In genomic region chr1:125542008-125542999, GRCm38 (mm10) we compare ENCODE assay signal across 7 mouse cellular contexts. TPM values are rescaled to one million over a fixed set of nuclear protein-coding genes. Genes with fewer than 3 reads are reported as not detected.
A peak's percentile ranks its signal among the peaks of the same experiment; 100 is the strongest.
DNase-seq lines count a peak whose midpoint lies in the region; ATAC-seq lines count a peak whose summit lies in the region.

No protein-coding gene starts in this region.

- H3K27ac ChIP-seq in limb, embryonic 15.5 days: peak overlapping the region; percentile 43

- intact Hi-C loops in left cerebral cortex, postnatal 4 days (cut with DNase I): no loop called here
- intact Hi-C loops in left cerebral cortex, postnatal 14 days (cut with DNase I): no loop called here

- H3K27me3 ChIP-seq in limb, embryonic 15.5 days: no peaks in the 10 kb centered on the region

- ATAC-seq in limb, embryonic 15.5 days (ENCODE audit: insufficient number of reproducible peaks, low FRiP score, low TSS enrichment, low read depth): peak; percentile 62; the same call in 1 of the 2 replicates

- no peaks in the 10 kb centered on the region for H3K9me3 ChIP-seq in limb, embryonic 15.5 days

- H3K36me3 ChIP-seq in limb, embryonic 15.5 days: no peaks in the 10 kb centered on the region

- peak; percentile 67 for DNase-seq in left cerebral cortex, postnatal 4 days
- DNase-seq in left cerebral cortex, postnatal 14 days (ENCODE audit: low spot score in 2 of 2): no peak
- peak; percentile 42 for DNase-seq in adrenal gland, postnatal 25 days
- peak; percentile 73 to 87 for DNase-seq in heart, adult 18-20 months
- DNase-seq in frontal cortex, postnatal 10 days (ENCODE audit: low spot score in 2 of 2): no peak
- DNase-seq in layer of hippocampus, postnatal 36 days: no peak

- 47% methylated on average over 7 of the region's 7 CpGs for WGBS in limb, embryonic 15.5 days

- H3K4me1 ChIP-seq in limb, embryonic 15.5 days: 0 out of 2 replicates have a peak, but pooled peaks cover 7% of the 10 kb centered on the region

- no peak overlapping the region for H3K4me2 ChIP-seq in limb, embryonic 15.5 days

- no peak overlapping the region for H3K4me3 ChIP-seq in limb, embryonic 15.5 days

- no peak overlapping the region for H3K9ac ChIP-seq in limb, embryonic 15.5 days

RNA-seq across cellular contexts. Expression of gene Slc35f5, which starts 18.1 kb away (rescaled TPM):
- 10 to 100 TPM; 32.5 to 39.2 TPM for total RNA-seq in left cerebral cortex, postnatal 4 days (2021)
- 10 to 100 TPM; 29.1 to 33.6 TPM for total RNA-seq in left cerebral cortex, postnatal 14 days (2021)
- total RNA-seq in adrenal gland, postnatal 25 days (2021): 41.3 and 56.2 TPM in 2 replicates
- 100 to 1,000 TPM; 113 to 127 TPM for total RNA-seq in heart, adult 18-20 months (2021)
- polyA plus RNA-seq in limb, embryonic 15.5 days (2015; fragmentation: Nextera tagmentation; extraction: Ambion mirVana): 63.4 and 64.5 TPM in 2 replicates
- total RNA-seq in layer of hippocampus, postnatal 36 days (2021): 10 to 100 TPM; 27.7 to 29.8 TPM

Comparison
In these comparisons a context has a peak if more than half of its experiments do, and no peak if none do; other contexts are left out.
1. DNase-seq: peak in left cerebral cortex, postnatal 4 days (single experiment), adrenal gland, postnatal 25 days (single experiment) and heart, adult 18-20 months (2 of 2); none in left cerebral cortex, postnatal 14 days (0 of 2), frontal cortex, postnatal 10 days (0 of 2) and layer of hippocampus, postnatal 36 days (0 of 2).